Mouse (Mus musculus): ENCODE results near the gene Sspn.

DNA sequence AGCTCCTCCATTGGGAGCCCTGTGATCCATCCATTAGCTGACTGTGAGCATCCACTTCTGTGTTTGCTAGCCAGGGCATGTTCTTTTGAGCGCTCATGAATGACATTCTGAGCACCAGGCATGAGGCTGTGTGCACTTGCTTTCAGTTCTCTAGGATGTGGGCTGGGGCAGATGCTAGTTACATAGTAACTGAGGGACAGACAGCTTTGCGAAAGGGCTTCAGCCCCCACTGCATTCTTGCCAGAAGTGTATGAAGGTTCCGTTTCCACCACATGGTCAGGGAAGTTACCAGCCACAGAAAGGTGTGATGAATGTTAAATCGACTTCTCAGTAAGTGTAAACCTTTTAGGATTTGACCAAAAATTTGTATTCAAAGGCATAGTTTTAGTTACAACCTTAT is 47.8 kb upstream of the Sspn start:
- TF ChIP-seq CTCF (IDR thresholded peaks at IDR 0.05; ENCODE audit: insufficient read depth, low read depth, low read length) = no peak
- no peak for TF ChIP-seq POLR2A (IDR thresholded peaks at IDR 0.05; ENCODE audit: insufficient read depth, low read depth, low read length)
